Mouse (Mus musculus): ENCODE measurements around the gene Bsn. TPM values are rescaled to one million over a fixed set of nuclear protein-coding genes. Genes with fewer than 3 reads are reported as not detected.

Gene Bsn
- polyA plus RNA-seq, 1 experiment: 1.4 TPM

GRCm38 (mm10) chr9:108150486-108150885, 39.7 kb downstream of the Bsn start:
- Histone ChIP-seq H3K36me3 (ENCODE audit: control insufficient read depth, insufficient read depth, low read length) (no peaks in the 10 kb centered on the region), H3K27me3 (ENCODE audit: control insufficient read depth, insufficient read depth, low read length) (no peaks in the 10 kb centered on the region), H3K4me3 (ENCODE audit: low read depth, low read length) (no peak overlapping the region), H3K4me1 (ENCODE audit: control insufficient read depth, insufficient read depth, insufficient read length, low read length) (peaks cover 12% of the 10 kb centered on the region; the same call in 1 of the 2 replicates), H3K27ac (ENCODE audit: insufficient read depth, low read depth, low read length) (no peak overlapping the region)
- TF ChIP-seq POLR2A (IDR thresholded peaks at IDR 0.05; ENCODE audit: low read depth, low read length) (no peak), CTCF (IDR thresholded peaks at IDR 0.05; ENCODE audit: extremely low read depth, insufficient read length, insufficient replicate concordance, low read depth, low read length) (no peak)
- 60% methylated on average over 1 of the region's 1 CpGs for WGBS

GRCm38 (mm10) chr9:108149817-108150216, 40.4 kb downstream of the Bsn start:
- H3K4me1 ChIP-seq (ENCODE audit: control insufficient read depth, insufficient read depth, insufficient read length, low read length): peaks cover 17% of the 10 kb centered on the region
- no peak for TF ChIP-seq POLR2A (IDR thresholded peaks at IDR 0.05; ENCODE audit: low read depth, low read length)
- TF ChIP-seq CTCF (IDR thresholded peaks at IDR 0.05; ENCODE audit: extremely low read depth, insufficient read length, insufficient replicate concordance, low read depth, low read length): no peak
- H3K27me3 ChIP-seq (ENCODE audit: control insufficient read depth, insufficient read depth, low read length): no peaks in the 10 kb centered on the region
- no peaks in the 10 kb centered on the region for H3K36me3 ChIP-seq (ENCODE audit: control insufficient read depth, insufficient read depth, low read length)
- H3K27ac ChIP-seq (ENCODE audit: insufficient read depth, low read depth, low read length): no peak overlapping the region
- 63% methylated on average over 4 of the region's 4 CpGs for WGBS
- H3K4me3 ChIP-seq (ENCODE audit: low read depth, low read length): no peak overlapping the region

- WGBS: 91% methylated on average over 5 of the region's 5 CpGs
- no peak for TF ChIP-seq POLR2A (IDR thresholded peaks at IDR 0.05; ENCODE audit: low read depth, low read length)
- no peak for TF ChIP-seq CTCF (IDR thresholded peaks at IDR 0.05; ENCODE audit: extremely low read depth, insufficient read length, insufficient replicate concordance, low read depth, low read length)
- H3K4me3 ChIP-seq (ENCODE audit: low read depth, low read length): no peak overlapping the region
- peaks cover 20% of the 10 kb centered on the region for H3K4me1 ChIP-seq (ENCODE audit: control insufficient read depth, insufficient read depth, insufficient read length, low read length)
- no peak overlapping the region for H3K27ac ChIP-seq (ENCODE audit: insufficient read depth, low read depth, low read length)
- H3K27me3 ChIP-seq (ENCODE audit: control insufficient read depth, insufficient read depth, low read length): no peaks in the 10 kb centered on the region
- no peaks in the 10 kb centered on the region for H3K36me3 ChIP-seq (ENCODE audit: control insufficient read depth, insufficient read depth, low read length)
Measured at GRCm38 (mm10) chr9:108147606-108148005, 42.6 kb downstream of the Bsn start.

DNA sequence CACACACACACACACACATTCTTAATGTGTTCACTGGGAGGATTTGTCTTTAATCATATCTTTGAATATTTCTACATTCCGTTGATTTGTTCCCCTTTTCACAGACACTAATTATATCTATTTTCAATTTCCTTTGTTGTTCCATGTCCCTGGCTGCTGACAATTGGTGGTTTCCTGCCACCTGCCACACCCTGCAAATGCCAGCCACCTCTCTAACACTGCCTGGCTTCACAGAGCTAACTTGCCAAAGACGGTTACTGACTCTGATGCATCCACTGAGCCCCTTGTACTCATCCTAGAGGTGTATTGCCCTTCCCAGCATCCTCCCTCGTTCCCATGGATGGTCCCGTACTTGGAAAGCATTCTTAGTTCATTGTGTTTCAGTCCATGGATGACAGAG, 43.7 kb downstream of the Bsn start:
- H3K36me3 ChIP-seq (ENCODE audit: control insufficient read depth, insufficient read depth, low read length): no peaks in the 10 kb centered on the region
- no peak overlapping the region for H3K4me3 ChIP-seq (ENCODE audit: low read depth, low read length)
- no peaks in the 10 kb centered on the region for H3K27me3 ChIP-seq (ENCODE audit: control insufficient read depth, insufficient read depth, low read length)
- H3K4me1 ChIP-seq (ENCODE audit: control insufficient read depth, insufficient read depth, insufficient read length, low read length): peaks cover 20% of the 10 kb centered on the region
- TF ChIP-seq POLR2A (IDR thresholded peaks at IDR 0.05; ENCODE audit: low read depth, low read length) (no peak), CTCF (IDR thresholded peaks at IDR 0.05; ENCODE audit: extremely low read depth, insufficient read length, insufficient replicate concordance, low read depth, low read length) (no peak)
- H3K27ac ChIP-seq (ENCODE audit: insufficient read depth, low read depth, low read length): peak overlapping the region; percentile 91
- WGBS: 30% methylated on average over 4 of the region's 4 CpGs

- TF ChIP-seq CTCF (IDR thresholded peaks at IDR 0.05; ENCODE audit: extremely low read depth, insufficient read length, insufficient replicate concordance, low read depth, low read length) (no peak), POLR2A (IDR thresholded peaks at IDR 0.05; ENCODE audit: low read depth, low read length) (peak; percentile 44; the same call in 1 of the 2 replicates)
- H3K36me3 ChIP-seq (ENCODE audit: control insufficient read depth, insufficient read depth, low read length): no peaks in the 10 kb centered on the region
- WGBS: 27% methylated on average over 6 of the region's 6 CpGs
- peaks cover 20% of the 10 kb centered on the region for H3K4me1 ChIP-seq (ENCODE audit: control insufficient read depth, insufficient read depth, insufficient read length, low read length)
- H3K4me3 ChIP-seq (ENCODE audit: low read depth, low read length): peak overlapping the region; percentile 37; the same call in 1 of the 2 replicates
- peak overlapping the region; percentile 91 for H3K27ac ChIP-seq (ENCODE audit: insufficient read depth, low read depth, low read length)
- H3K27me3 ChIP-seq (ENCODE audit: control insufficient read depth, insufficient read depth, low read length): no peaks in the 10 kb centered on the region
Measured at GRCm38 (mm10) chr9:108145740-108146139, 44.4 kb downstream of the Bsn start.

DNA sequence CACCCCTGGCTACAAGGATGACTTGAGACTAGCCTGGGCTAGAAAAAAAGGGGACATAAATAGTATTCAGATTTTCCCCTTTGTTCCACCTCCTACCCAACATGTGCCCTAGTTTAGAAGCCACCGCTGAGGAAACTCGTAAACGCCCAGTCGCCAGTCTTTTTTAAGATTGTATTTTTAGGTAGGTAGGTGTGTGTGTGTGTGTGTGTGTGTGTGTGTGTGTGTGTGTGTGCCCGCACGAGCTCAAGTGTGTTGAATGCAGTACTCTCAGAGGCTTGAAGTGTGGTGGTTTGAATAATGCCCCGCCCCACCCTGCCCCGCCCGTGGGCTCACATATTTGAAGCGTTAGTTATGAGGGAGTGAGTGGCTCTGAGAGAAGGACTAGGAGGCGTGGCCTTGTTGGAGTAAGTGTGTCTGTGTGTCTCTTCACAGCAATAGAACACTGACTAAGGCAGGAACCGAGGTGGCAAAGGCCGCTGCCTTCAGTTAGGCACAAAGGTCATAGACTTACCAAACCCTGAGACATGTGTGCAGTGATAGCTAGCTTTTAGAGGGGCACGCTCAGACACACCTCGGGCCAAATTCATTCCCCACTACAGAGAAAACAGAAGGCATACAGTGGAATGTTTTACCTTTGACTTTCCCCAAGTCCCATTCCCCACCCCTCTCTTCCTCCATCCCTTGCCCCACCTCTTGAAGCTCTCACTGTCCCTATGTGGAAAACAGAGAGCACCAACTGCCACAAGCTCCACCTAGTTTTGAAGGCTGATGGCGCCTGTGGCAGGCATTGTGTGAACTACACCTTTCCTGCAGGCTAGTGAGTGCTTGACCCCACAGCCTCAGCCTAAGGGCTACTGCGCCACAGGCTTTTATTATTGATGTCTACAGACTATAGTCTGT, 45.6 kb downstream of the Bsn start:
- Histone ChIP-seq H3K27ac (ENCODE audit: insufficient read depth, low read depth, low read length) (peak overlapping the region; percentile 91), H3K27me3 (ENCODE audit: control insufficient read depth, insufficient read depth, low read length) (no peaks in the 10 kb centered on the region)

GRCm38 (mm10) chr9:108143470-108143869, 46.7 kb downstream of the Bsn start:
- WGBS: 94% methylated on average over 2 of the region's 2 CpGs
- H3K27me3 ChIP-seq (ENCODE audit: control insufficient read depth, insufficient read depth, low read length): no peaks in the 10 kb centered on the region
- H3K27ac ChIP-seq (ENCODE audit: insufficient read depth, low read depth, low read length): no peak overlapping the region
- TF ChIP-seq POLR2A (IDR thresholded peaks at IDR 0.05; ENCODE audit: low read depth, low read length): no peak
- TF ChIP-seq CTCF (IDR thresholded peaks at IDR 0.05; ENCODE audit: extremely low read depth, insufficient read length, insufficient replicate concordance, low read depth, low read length): no peak
- no peak overlapping the region for H3K4me3 ChIP-seq (ENCODE audit: low read depth, low read length)
- H3K4me1 ChIP-seq (ENCODE audit: control insufficient read depth, insufficient read depth, insufficient read length, low read length): peaks cover 18% of the 10 kb centered on the region
- no peaks in the 10 kb centered on the region for H3K36me3 ChIP-seq (ENCODE audit: control insufficient read depth, insufficient read depth, low read length)

More for the DNA sequence above, 45.6 kb downstream of the Bsn start:
- Histone ChIP-seq H3K36me3 (ENCODE audit: control insufficient read depth, insufficient read depth, low read length) (no peaks in the 10 kb centered on the region), H3K4me3 (ENCODE audit: low read depth, low read length) (no peak overlapping the region), H3K4me1 (ENCODE audit: control insufficient read depth, insufficient read depth, insufficient read length, low read length) (peaks cover 18% of the 10 kb centered on the region)
- WGBS: 43% methylated on average over 17 of the region's 17 CpGs
- TF ChIP-seq CTCF (IDR thresholded peaks at IDR 0.05; ENCODE audit: extremely low read depth, insufficient read length, insufficient replicate concordance, low read depth, low read length) (no peak), POLR2A (IDR thresholded peaks at IDR 0.05; ENCODE audit: low read depth, low read length) (no peak)

All from small intestine, adult 2 months (tissue).